Mouse (Mus musculus) monocyte, adult 2 months (primary cell): Measurements from ENCODE around the gene Poc1b.
"Not testable (repeated sequence)": the region's sequence is repeated elsewhere in the genome, so short reads cannot be mapped to it uniquely, and the experiment has no call there.

Experiments
- DNase-seq, 2 experiments: peaks; one replicate each; pipeline ENCODE4 v3.0.0; 2022; ENCODE audit warnings: low spot score in 2 of 2, low read depth in 1 of 2

The Poc1b gene

DNA sequence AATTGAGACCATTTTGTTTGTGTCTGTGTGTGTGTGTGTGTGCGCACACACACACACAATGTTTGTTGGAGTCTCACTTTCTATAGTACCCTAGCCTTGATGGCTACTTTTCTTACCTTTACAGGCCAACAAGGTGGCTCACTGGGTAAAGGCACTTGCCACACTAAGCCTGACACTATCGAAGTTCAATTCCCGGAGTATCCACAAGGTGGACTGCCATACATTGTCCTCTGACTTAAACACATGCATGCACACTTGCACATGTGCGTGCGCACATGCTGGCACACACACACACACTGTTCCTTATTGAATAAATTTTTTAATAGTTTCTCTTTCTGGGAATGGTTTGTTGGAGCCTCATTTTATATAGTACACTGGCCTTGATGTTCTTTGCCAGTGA lies 50.0 kb downstream of the Poc1b start:
- no peak for DNase-seq

DNA sequence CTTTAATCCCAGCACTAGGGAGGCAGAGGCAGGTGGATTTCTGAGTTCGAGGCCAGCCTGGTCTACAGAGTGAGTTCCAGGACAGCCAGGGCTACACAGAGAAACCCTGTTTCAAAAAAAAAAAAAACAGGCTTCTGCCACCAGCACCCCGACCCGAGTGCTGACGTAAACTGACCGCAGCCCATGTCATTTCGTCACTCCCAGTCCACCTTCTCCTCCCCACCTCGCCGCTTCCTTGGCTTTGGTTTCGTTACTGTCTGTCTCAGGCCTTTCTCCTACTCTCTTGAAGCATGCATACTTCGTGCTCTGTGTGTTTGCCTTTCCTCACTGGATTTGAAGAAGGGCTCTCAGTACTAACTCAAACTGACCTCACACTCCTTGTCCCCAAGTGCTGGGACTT lies 50.9 kb downstream of the Poc1b start:
- not testable (repeated sequence) for DNase-seq

DNA sequence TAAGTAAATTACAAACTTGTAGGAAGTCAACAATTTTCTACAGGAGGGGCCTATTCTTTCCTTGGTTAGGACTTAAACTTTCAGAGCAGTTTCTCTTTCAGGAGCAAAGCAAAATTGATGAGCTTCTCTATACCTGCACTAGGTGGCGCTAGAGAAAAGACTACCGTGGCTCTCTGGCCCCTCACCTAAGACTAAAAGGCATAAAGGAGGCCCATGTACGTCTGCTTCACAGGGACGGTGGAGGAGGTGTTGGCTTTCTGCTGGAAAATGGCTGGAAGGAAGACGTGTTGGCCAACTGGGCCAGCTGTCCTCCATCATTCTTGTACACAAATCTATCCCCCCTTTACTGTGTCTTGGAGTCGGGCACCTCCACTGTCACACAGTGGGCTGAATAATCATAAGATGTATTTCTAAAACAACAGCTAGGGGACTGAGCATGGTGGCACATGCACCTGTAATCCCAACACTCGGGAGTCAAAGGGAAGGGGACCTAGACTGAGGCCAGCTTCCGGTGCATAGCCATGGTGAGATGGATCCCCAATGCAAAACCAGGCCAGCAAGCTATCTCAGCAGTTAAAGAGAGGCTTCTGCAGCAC lies 55.2 kb downstream of the Poc1b start:
- no peak for DNase-seq

DNA sequence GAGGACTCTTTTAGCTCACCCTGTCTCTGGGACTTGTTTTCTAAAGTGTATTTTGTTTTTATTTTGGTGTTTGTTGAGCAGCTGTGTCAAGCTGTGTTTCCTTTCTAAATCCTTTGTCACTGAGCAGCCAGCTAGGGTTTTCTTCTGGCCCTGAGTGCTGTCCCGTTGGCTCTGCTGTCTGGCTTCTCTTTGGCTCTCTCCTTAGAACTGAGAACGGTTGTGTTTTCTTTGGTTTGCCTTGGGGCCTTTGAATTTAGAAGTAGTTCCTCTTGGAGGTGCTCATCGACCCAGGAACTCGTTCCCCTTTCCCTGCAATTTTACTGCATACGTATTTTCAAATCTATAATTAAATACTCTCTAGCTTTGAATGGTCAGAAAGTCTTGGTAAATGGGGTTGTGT lies 56.2 kb downstream of the Poc1b start:
- no peak for DNase-seq

DNA sequence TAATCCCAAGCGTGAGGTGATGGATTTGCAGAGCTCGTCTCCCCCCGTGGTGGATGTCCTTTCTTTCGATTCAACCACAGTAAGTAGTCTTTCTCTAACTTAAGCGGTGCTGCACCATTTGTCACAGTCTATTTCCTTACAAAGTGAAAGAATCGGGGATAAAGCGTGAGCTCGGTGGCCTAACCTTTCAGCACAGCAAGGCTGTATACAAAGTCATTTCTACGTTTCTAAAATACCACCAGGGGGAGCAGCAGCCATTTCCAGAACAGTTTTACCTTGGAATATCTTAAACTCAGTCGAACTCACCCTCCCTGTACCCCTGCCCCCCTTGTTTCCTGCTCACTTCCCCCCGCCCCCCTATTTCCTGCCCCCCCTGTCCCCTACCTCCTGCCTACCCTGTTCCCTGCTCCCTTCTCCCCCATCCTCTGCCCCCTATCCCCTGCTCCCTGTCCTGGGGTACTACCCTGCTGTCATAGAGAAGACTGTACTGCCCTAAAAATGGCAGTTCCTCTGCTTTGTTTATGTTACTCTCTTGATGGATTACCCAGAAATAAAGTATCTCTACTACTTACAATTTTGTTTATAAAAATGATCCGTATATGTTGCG lies 58.1 kb downstream of the Poc1b start:
- no peak for DNase-seq

DNA sequence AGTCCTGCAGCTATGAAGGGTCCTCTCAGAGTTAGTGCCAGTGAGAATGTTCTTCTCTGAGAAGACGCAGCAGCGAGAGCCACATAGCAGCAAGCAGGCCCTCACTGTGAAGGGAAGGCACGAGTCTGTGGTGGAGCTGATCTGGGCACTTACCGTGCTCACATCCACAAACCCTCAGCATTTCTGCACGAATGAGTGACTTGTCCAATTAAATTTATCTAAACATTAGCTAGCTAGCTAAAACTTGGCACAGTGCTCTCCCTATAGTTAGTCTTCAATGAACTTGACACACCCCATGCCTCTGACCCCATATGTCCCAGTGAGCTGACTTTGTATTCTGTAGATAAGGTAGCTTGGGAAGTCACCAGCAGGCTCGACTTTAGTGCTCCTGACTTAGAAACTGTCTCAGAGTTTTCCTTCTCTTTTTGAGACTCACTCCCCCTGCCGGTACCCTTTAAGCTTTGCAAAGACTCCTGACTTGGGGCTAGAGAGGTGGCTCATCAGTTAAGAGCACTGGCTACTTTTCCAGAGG lies 59.0 kb downstream of the Poc1b start:
- no peak for DNase-seq

DNA sequence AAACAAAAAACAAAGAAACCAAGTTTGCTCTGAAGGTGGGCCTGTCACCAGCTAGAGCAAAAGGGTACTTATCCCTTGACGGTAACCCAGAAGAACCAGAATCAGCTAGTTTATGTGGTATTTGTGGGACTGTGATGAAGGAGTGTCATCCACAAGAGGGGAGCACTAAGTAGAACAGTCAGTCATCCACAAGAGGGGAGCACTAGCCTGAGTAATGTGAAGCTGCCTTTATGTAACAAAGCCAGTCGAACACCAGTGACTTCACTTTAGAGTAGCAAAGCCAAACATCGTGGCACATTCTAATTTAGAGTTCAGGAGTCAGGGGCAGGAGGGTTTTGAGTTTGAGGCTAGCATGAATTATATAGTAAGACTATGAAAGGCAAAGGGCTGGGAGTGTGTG lies 59.6 kb downstream of the Poc1b start:
- DNase-seq, result no peak

DNA sequence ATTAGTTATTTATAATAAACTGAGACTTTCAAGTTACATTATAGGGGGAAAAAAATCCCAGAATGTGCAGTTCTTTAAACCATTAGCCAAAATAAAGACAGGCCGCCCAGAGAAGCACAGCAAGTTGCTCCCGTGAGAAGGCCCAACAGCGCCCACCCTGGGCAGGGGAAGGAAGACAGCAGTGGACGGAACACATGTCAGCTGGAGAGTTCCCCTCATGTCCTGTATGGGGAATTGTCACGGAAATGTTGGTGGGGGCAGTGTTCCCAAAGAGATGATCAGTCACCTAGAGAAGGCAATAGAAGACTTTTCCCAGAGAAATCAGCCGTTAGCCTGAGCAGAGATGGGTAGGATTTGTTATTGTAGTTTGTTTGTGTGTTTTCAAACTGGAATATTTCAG lies 61.6 kb downstream of the Poc1b start:
- DNase-seq, result no peak

DNA sequence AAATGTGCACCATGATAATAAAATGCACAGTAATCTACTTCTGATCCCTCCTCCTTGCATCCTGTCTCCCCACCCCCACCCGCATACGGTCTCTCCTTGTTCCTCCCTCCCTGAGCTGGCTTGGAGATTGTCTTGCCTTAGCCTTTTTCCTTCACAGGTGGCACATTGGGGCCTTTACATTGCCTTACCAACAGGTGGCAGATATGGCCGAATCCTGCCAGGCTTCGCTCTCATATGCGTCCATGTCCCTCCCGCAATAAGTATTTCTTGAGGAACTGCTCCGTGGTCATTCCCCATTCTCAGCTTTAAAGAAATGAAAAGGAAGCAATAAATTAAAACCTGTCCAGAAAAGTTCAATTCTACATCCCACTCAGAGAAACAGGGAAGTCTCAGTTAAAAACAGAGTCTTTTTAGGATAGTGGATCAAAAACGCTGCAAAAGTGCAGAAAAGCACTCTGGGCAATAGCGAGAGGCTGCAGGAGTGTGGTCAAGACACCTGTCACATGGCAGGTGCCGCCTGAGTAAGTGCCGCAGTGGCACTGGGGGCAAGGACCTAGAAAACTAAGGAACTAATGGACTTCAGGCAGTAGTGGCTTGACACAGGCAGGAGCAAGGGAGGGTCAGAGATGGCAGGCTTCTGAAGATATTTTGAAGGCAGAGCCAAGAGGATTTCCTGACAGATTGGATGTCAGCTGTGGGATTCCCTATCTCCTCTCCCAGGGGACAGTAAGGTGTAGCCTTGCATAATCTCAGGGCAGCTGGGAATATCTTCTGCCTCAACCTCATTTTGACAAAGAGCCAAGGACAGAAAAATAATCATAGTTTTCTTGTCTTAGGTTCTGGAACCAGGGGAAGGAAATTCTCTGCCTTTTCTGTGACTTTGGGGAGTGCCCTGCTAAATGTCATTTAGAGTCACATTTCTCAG lies 62.3 kb downstream of the Poc1b start:
- no peak for DNase-seq

DNA sequence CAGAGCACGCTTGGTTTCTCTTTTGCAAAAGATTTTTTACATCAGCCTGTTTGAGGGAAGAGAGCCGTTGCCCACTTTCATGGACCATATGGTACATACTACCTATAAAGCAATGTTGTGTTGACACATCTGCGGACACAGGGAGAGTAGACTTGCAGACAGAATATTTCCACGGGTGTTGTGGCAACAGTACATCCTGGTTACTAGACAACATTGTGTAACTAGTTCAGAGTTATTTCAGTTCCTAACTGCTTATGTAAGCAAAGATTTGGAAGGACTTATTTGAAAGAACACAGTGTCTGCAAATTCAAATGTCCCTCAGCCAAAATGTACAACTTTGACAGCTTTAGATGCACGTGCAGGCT lies 62.9 kb downstream of the Poc1b start:
- no peak for DNase-seq

DNA sequence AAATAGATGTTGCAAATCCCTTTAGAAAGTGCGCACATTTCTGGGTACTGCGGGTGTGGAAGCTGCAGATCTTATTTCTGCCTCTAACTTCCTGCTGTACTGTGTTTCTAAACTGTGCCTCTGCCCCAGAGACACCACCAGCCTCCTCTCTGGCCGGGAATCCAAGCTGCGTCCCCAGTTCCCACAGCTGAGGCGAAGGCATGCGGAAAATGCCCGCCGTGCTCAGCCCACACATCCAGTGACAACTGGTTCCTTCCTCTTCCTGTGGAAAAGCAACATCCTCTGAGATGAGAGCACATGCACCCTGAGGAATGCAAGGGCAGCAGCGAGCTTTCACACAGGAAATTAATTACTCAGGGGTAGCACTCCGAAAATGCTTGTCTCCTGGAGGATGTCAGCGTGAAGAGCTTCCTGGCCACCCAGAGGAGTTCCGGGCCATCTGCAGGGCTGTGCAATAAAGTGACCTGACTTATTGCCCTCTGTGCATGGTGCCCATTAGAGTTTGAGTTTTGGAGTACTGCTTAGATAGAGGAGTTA lies 65.2 kb downstream of the Poc1b start:
- no peak for DNase-seq

DNA sequence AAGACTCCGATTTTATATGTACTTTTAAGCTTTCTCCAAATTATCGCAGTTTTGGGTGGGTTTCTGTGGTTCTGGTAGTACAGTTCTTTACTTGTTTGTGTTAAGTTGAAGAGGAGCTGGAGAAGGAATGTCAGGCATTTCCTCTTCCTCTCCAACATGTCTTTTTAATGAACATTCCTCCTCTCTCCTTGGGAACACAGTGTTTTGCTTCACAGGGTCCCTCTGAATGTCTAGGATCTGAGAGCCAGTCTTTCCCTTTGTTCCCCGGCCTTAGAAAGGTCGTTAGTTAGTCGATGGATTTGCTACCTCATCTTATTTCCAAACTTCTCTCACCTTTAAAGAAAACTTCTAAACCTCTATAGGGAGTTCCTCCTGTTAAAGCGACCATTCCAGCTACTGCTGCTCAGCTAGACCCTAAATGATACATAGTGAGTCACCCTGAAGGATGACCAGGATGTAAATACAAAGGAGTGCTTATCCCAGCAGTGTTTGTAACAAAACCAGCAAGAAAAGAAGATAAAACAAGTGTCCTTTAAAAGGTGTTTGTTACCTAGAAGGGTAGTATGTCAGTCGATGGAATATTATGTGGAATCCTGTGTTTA lies 66.2 kb downstream of the Poc1b start:
- no peak for DNase-seq

DNA sequence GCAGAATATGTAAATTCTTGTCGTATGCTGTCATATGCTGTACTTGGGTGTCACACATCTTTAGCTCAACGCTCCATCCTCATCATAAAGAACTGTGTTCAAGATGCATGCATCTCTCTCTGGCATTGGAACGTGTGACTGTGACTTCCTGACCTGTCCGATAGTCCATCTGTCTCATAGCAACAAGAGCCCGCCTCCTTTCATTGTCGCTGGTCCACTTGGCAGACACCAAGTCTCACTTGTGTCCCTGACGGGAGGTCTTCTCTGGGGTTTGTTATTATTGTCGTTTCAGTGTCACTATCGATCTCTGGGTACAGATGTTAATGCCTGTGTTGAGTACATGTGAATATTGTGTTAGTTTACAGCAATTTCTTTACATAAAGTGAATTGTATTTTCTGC lies 70.1 kb downstream of the Poc1b start:
- no peak for DNase-seq

DNA sequence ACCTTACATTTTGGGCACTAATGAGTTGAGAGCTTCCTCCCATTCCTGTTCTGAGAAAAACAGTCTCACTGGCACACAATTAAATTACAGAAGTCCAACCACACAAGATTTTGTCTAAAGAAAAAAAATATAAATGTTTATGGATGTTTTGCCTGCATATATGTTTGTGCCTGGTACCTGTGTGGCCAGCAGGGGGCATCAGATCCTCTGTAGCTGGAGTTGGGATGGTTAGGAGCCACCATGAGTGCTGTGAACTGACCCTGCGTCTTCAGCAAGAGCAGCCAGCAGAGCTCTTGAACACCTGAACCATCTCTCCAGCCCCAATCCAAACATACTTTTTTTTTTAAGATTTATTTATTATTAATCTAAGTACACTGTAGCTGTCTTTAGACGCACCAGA lies 71.3 kb downstream of the Poc1b start:
- no peak for DNase-seq

DNA sequence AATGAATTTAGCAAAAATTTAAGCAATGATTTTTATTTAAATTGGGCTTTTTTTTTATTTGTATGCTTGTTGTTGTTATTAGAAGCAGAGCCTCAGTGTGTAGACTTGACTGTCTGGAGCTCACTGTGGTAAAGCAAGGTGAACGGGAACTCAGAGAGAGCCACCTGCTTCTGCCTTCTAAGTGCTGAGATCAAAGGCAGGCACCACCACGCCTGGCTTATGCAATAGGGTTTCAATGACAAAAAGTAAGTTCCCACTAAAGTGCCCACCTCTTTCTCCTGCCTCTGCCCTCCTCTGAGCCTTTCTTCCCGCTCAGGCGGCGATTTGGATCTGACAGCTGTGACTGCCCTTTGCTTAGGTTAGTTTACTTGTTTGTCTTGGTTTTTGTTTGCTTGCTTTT lies 72.3 kb downstream of the Poc1b start:
- DNase-seq, result no peak

DNA sequence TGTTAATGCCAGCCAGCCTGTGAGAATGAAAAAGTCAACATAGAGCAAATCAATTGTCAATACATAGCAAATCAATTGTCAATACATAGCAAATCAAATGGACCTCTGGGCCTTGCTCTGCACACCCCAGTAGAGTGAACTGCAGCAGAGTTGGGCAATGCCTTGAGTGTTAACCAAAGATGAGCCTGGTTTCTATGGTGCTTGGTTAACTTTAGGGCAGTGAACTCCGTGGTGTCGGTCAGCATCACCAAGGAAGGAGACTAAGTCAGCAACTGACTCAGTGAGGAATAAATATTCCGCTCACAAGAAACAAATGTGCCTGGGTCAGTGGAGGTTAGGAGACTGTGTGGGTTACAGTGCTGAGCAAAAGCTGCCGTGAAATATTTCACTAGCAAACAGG lies 72.7 kb downstream of the Poc1b start:
- DNase-seq, result no peak

DNA sequence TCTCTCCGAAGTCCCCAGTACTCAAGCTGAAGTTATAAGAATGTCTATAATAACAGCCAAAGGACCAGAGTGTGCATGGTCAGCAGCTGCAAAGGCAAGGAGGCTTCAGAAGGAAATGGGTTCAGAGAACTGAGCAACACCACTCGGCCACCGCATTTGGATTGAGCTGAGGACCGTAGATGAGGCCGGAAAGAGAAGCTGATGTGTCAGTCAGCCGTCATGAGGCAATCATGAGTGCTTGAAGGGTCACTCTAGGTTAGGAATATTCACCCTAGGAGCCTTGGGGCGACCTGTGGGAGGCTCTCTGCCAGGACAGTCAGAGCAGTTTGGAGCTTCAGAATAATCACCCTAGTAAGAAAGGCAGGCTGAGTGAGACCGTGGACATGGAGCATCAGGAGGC lies 74.7 kb downstream of the Poc1b start:
- DNase-seq, result no peak

DNA sequence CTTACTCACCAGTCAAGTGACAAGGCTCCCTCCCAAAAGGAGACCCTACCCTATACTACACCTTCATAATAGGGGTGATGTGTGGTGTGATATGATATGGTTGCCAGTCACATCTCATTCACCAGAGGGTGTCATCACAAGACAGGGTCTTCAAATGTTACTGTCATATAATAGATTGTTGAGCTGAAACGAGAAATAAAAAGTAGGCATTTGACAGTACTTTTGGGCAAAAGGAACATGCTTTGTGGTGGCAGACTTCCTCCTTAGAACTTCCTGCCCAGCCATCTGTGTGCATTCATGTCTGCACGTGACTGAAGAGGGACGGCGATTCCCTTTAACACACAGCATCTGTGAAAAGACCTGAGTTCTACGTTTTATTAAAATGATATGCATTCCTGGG lies 75.3 kb downstream of the Poc1b start:
- DNase-seq, result no peak

DNA sequence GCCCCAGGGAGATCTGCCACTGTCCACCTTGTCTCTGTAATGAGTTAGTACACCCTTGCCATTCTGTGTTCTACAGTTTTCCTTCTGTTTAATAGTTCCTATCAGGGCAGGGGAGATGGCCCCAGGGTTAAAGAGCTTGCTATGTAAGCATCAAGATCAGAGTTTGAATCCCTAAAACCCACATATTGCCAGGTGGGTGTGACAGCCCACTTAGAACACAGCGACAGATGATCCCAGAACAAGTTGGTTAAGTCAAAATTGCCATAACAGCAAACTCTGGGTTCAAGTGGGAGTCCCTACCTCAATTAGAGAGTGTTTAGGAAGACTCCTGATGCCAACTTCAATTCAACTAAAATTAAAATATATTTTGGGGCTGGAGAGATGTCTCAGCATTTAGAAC lies 81.3 kb downstream of the Poc1b start:
- no peak for DNase-seq

DNA sequence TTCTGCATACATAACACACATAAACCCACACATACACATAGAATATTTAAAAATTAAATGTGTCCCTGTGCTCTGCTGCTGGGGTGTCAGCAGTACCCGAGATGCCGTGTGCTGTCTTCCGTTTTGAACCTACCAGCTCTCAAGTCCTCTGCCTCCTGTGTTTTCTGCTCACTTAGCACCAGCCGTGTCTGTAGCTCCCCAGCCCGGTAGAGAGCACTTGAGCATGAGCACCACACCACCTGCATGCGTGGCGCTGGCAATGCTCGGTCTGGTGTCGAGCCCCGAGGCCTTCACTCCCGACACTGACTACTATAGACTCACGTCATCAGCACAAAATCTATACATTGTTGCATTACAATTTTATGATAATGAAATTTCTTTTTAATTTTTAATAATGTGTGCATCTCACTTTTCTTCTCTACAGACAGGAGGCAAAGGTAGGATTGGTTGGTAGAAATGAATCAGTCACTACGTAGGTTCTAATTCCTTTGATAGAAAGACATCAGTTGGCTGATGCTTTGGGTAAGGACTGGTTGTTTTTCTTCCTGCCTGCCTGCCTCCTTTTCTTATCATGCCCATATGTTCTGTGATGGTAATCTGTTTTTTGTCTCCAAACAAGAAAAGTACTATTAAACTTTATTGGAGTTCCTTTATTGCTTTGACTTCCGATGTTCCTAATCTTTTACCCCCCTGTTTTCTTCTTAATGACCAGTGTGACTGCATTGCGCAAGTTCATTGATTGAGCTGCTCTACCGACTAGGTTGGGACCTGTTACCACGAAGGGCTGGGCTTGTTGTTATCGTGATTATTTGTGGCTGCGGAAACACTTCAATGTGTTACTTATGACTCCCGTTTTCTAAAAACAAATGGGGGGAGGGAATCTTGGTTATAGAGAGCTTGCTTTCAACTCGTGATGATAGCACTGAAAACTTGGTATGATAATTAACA lies 82.1 kb downstream of the Poc1b start:
- DNase-seq, result no peak
